Mouse (Mus musculus): ENCODE results near the gene Hoxd8.

DNA sequence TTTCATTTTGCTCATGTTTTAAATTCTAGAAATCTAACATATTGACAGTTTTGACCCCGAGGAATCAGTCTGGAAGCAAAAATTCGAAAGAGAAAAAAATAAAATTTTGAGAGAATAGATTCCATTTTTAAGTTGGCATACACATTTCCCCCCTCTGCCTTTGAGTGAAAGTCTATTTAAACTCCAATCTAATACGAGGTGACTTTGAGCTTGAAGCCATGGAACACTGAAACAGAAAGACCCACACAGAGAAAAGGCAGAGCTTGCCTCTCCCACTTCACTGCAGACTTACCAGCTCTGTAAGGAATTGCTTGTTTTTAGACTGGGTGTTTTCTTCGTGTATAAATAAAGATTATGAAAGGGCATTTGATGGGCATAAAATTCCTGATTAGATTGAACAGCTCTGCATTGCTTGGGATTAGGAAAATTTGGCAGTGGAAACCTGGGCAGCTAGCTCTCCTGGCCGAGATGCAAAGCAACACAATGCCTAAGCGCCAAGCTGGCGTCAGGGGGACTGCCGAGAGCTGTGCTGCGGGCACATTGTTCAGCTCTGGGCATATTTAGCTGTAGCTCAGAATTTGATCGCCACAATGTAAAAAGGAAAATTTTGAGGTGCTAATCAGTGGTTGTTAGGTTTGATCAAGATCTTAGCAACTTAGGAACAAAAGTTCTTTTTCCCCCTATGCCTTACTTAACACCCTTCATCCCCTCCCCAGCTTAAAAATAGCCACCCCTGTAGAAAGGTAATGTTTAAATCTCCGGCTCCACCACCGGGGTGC lies 15.4 kb upstream of the Hoxd8 start:
- TF ChIP-seq POLR2A (IDR thresholded peaks at IDR 0.05; ENCODE audit: borderline replicate concordance, control insufficient read depth, low read depth, low read length), result no peak
- no peak for TF ChIP-seq CTCF (IDR thresholded peaks at IDR 0.05; ENCODE audit: control insufficient read depth, insufficient read depth, low read length)

Measured in bone marrow, adult 2 months (tissue).